ENCODE assay signal across 14 mouse cellular contexts in genomic region chr7:45630064-45630907, GRCm38 (mm10). TPM values are rescaled to one million over a fixed set of nuclear protein-coding genes. Genes with fewer than 3 reads are reported as not detected.
DNase-seq lines count a peak whose midpoint lies in the region; TF ChIP-seq lines count a peak whose summit lies in the region.
"Had no signal": no experiment of that assay in that cellular context is flagged by ENCODE, and none has a peak within 500 bp of the region (broad histone marks: within the 10 kb centered on the region; RNA-seq: fewer than 3 reads in every experiment).

No protein-coding gene starts in this region.

- 81% methylated on average over 23 of the region's 23 CpGs for WGBS in kidney, adult 2 months

- no peaks in the 10 kb centered on the region for H3K4me1 ChIP-seq in kidney, adult 2 months (ENCODE audit: control insufficient read depth, insufficient read depth, low read length)
- peaks cover 4% of the 10 kb centered on the region for H3K4me1 ChIP-seq in brown adipose tissue, adult 24 weeks (ENCODE audit: control insufficient read depth, insufficient read depth, insufficient read length, low read length)

- no peak overlapping the region for H3K27ac ChIP-seq in kidney, adult 2 months (ENCODE audit: insufficient read depth, low read depth, low read length)
- peak overlapping the region; percentile 64 for H3K27ac ChIP-seq in brown adipose tissue, adult 24 weeks (replicated peaks; ENCODE audit: low read depth, low read length)
- H3K27ac ChIP-seq: kidney, postnatal 0 days; liver, embryonic 13.5 days; midbrain, embryonic 13.5 days had no signal

- DNase-seq in kidney, adult 2 months: peak; percentile 51
- DNase-seq in kidney, adult 8-10 months: no peak
- peak; percentile 75 for DNase-seq in ES-CJ7 (ENCODE audit: low read depth, low spot score)
- DNase-seq in lung, postnatal 10 days: peak; percentile 55
- no peak for DNase-seq in layer of hippocampus, adult 11-12 months (ENCODE audit: low spot score)
- no peak for DNase-seq in layer of hippocampus, postnatal 14 days (ENCODE audit: low spot score in 2 of 2)
- DNase-seq: liver, embryonic 13.5 days; thymus, postnatal 25 days had no signal

- no peak for TF ChIP-seq POLR2A in kidney, adult 2 months (IDR thresholded peaks at IDR 0.05; ENCODE audit: low read depth, low read length)

- H3K4me3 ChIP-seq in kidney, adult 2 months (ENCODE audit: insufficient read depth, low read depth, low read length): no peak overlapping the region
- peak overlapping the region; percentile 32 for H3K4me3 ChIP-seq in brown adipose tissue, adult 24 weeks (ENCODE audit: insufficient read depth, low read depth, low read length)
- H3K4me3 ChIP-seq: erythroblast, embryonic 14.5 days; liver, embryonic 13.5 days had no signal

- no peak for TF ChIP-seq CTCF in kidney, adult 2 months (conservative IDR thresholded peaks at IDR 0.05; ENCODE audit: insufficient read depth, insufficient read length, low read depth, low read length)

- no peaks in the 10 kb centered on the region; the same call in 1 of the 2 replicates for H3K27me3 ChIP-seq in kidney, adult 2 months (replicated peaks; ENCODE audit: control insufficient read depth, insufficient read depth, low read length)

- H3K36me3 ChIP-seq in kidney, adult 2 months (ENCODE audit: control insufficient read depth, insufficient read depth, low read length): no peaks in the 10 kb centered on the region
- H3K36me3 ChIP-seq: liver, embryonic 13.5 days; midbrain, embryonic 13.5 days had no signal

RNA-seq across cellular contexts. Expression of gene Rasip1, which starts 3.0 kb away (rescaled TPM):
- 19.9 and 20.4 TPM in 2 replicates for polyA plus RNA-seq in kidney, adult 2 months (2012; rRNA removed)
- polyA plus RNA-seq in brown adipose tissue, adult 24 weeks (2012; ENCODE audit: insufficient read depth, insufficient read length, missing spikeins): 4.3 and 9.3 TPM in 2 replicates
- 10 to 100 TPM in 1 of 2 experiments, 1 to 10 TPM in 1; 9.3 to 10.3 TPM for total RNA-seq in layer of hippocampus, postnatal 14 days (2021)

RNA-seq across cellular contexts. Expression of gene Izumo1, which starts 8.7 kb away (rescaled TPM):
- 0.29 and 0.34 TPM in 2 replicates for polyA plus RNA-seq in kidney, adult 2 months (2012; rRNA removed)
- 0.63 TPM in 1 of 2 replicates, not detected in the other for polyA plus RNA-seq in brown adipose tissue, adult 24 weeks (2012; ENCODE audit: insufficient read depth, insufficient read length, missing spikeins)
- total RNA-seq in layer of hippocampus, postnatal 14 days (2021): under 1 TPM in 1 of 2 experiments, not detected in 1; 0.23 TPM
- polyA plus RNA-seq: erythroblast, embryonic 14.5 days; liver, embryonic 13.5 days had no signal

RNA-seq across cellular contexts. Expression of gene Mamstr, which starts 9.5 kb away (rescaled TPM):
- 2.1 and 2.5 TPM in 2 replicates for polyA plus RNA-seq in kidney, adult 2 months (2012; rRNA removed)
- polyA plus RNA-seq in brown adipose tissue, adult 24 weeks (2012; ENCODE audit: insufficient read depth, insufficient read length, missing spikeins): 1.5 TPM in 1 of 2 replicates, not detected in the other
- total RNA-seq in layer of hippocampus, postnatal 14 days (2021): 1 to 10 TPM; 1.7 to 1.8 TPM
- polyA plus RNA-seq: erythroblast, embryonic 14.5 days had no signal

RNA-seq across cellular contexts. Expression of gene Fut1, which starts 13.2 kb away (rescaled TPM):
- polyA plus RNA-seq in kidney, adult 2 months (2012; rRNA removed): 0.05 and 0.11 TPM in 2 replicates
- polyA plus RNA-seq in brown adipose tissue, adult 24 weeks (2012; ENCODE audit: insufficient read depth, insufficient read length, missing spikeins): not detected in 2 replicates
- not detected for total RNA-seq in layer of hippocampus, postnatal 14 days (2021)
- polyA plus RNA-seq: erythroblast, embryonic 14.5 days; liver, embryonic 13.5 days; midbrain, embryonic 13.5 days had no signal

RNA-seq across cellular contexts. Expression of gene Fgf21, which starts 15.0 kb away (rescaled TPM):
- not detected in 2 replicates for polyA plus RNA-seq in kidney, adult 2 months (2012; rRNA removed)
- 2.0 TPM in 1 of 2 replicates, not detected in the other for polyA plus RNA-seq in brown adipose tissue, adult 24 weeks (2012; ENCODE audit: insufficient read depth, insufficient read length, missing spikeins)
- not detected for total RNA-seq in layer of hippocampus, postnatal 14 days (2021)
- total RNA-seq: heart, postnatal 14 days had no signal
- polyA plus RNA-seq: cortical plate, adult 2 months; erythroblast, embryonic 14.5 days; liver, embryonic 13.5 days had no signal

Comparison
In these comparisons a context has a peak if more than half of its experiments do, and no peak if none do; other contexts are left out.
1. DNase-seq: peak in kidney, adult 2 months (single experiment), ES-CJ7 (single experiment) and lung, postnatal 10 days (single experiment); none in kidney, adult 8-10 months (0 of 2), layer of hippocampus, adult 11-12 months (single experiment) and layer of hippocampus, postnatal 14 days (0 of 2).